Mouse (Mus musculus) WW6 (cell line): ENCODE measurements around the gene Arhgap23.

Source experiments
- DNase-seq: peaks from one replicate; pipeline ENCODE4 v3.0.0-alpha.2; 2013; ENCODE audit warnings: low read depth, low spot score

Arhgap23 gene

GRCm38 (mm10) chr11:97463991-97464390 lies 48.7 kb downstream of the Arhgap23 start:
- DNase-seq = no peak

GRCm38 (mm10) chr11:97465957-97466356 lies 50.6 kb downstream of the Arhgap23 start:
- no peak for DNase-seq

DNA sequence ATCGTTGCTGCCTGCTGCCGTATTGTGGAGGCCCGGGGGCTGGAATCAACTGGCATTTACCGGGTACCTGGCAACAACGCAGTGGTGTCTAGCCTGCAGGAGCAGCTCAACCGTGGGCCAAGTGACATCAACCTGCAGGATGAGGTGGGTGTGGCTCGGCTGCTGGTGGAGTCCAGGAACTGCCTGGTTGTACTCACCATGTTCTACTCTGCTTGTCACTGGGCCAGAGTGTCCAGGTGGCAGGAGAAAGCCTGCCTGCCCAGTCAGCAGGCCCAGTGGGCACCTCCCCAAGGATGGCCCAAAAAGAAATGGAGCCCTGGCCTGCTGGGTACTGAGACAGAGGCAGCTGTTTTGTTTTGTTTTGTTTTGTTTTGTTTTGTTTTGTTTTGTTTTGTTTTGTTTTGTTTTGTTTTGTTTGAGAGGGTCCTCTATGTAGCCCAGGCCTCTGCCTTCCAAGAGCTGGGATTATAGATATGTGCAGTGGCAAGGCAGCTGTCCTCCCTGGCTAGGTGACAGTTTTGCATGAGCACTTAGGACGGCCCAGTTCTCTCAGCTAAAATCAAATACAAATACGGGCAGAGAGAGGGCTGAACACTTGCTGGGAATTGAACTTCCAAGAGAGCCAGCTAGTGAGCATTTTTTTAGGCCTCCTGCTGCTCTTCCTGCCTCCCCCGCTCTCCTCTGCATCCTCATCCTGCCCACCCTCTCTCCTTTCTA lies 51.3 kb downstream of the Arhgap23 start:
- no peak for DNase-seq

DNA sequence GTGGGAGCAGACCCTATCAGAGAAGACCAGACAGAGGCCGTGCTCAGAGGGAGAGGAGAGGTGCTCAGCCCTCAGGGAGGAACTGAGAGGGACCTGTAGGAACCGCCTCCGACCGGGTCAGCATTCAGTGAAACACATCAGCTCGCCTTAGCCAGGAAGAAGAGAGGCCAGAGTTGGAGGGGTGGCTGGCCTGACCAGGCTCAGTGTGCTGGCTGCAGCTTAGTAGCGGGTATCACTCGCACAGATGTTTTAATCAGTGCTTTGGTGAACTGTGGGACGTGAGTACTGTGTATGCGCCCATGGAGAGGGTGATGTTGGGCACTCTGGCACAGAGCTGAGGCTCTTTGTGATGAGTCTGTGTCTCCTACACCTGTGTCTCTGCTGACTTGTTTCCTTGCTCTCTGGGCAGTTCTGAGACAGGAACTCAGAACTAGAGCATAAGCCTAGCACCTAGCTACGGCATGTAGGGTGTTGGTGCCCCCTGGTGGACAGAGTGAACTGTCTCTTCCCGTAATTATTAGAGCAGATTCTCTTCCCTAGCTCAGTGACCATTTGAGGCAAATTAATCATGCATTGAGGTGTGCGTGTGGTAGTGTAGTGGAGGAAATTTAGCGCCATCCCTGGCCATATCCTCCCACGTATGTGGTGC lies 53.4 kb downstream of the Arhgap23 start:
- peak; percentile 83 for DNase-seq

DNA sequence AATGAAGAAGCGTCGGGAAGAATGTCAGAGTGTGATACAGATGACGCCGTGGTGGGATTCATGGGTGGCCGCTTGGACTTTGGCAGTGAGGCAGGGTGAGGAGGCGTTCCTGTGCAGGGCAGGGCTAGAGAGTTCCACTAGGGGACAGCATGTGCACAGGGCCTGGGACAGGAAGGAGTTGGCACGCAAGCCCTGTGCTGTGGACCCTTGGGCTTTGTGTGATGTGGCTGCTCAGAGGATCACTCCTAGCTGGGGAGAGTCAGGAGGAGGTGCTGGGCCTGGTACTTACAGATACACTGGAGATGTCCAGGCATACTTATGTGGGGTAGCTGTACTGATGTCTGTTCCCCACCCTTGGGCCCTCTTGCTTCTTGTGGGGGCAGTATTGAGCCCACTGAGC lies 54.5 kb downstream of the Arhgap23 start:
- no peak for DNase-seq

GRCm38 (mm10) chr11:97471276-97471675 lies 55.9 kb downstream of the Arhgap23 start:
- DNase-seq = peak; percentile 60

DNA sequence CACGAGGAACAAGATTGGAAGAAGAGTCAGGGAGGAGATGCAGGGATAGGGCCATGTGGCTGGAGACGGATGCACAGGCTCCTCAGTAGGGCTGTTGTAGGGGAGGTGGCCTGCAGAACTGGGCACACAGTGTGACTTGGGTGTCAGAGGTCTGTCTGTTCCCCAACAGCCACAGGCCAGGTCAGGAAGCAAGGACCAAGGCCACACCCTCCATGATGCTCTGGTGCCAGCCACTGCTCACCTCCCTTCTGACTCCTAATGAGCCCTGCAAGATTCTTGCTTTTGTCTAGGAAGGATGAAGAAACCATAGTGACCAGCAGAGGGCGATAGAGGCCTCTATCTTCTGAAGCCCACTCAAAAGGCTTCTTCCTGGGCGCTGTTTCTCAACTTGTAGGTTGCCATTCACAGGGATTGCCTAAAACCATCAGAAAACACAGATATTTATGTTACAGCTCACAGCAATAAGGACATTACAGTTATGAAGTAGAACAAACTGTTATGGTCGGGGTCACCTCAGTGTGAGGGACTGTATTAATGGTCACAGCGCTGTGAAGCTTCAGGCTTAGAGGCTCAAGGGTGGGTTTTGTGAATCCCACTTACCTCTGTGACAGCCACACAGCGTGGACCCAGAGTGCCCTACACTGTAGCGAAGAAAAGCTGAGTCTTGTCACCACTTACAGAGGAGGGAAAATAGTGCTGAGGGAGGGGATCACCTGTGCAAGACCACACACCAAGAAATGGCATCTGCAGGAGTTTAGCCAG lies 61.2 kb downstream of the Arhgap23 start:
- no peak for DNase-seq

- DNase-seq = no peak
These were observed 62.1 kb downstream of the Arhgap23 start for GRCm38 (mm10) chr11:97477431-97477830.

DNA sequence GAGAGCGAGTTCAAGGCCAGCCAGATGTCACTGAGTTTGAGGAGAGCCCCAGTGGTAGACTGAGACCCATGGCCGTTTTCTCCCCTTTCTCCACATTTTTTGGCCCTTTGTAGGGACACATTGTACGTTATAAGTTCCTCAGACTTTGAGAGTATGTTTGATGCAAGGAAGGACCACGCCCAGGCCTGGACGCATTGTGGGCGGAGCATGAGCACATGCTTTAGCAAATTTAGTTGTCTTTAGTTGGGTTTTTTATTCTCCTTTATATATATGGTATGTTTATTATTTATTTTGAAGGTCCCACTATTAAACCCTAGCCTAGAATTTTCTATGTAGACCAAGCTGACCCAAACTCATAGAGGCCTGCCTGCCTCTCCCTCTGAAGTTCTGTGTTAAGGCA lies 63.0 kb downstream of the Arhgap23 start:
- no peak for DNase-seq

- no peak for DNase-seq
These were observed 63.8 kb downstream of the Arhgap23 start for GRCm38 (mm10) chr11:97479085-97479484.

GRCm38 (mm10) chr11:97479824-97480223 lies 64.5 kb downstream of the Arhgap23 start:
- no peak for DNase-seq

DNA sequence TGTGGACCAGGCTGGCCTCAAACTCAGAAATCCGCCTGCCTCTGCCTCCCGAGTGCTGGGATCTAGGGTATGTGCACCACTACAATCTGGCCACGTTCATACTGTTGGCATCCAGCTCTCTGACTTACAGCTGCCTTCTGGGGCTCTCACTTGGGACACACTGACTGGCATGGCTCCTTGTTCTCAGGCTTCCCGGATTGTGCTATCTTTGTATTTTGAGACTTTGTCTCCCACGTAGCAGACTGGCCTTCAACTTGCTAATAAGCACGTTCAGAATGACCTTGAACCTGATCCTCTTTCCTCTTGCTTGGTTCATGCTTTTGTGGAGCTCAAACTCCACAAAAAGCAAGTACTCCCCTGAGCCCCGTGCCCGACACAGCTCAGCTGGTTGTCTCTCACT lies 70.3 kb downstream of the Arhgap23 start:
- no peak for DNase-seq

GRCm38 (mm10) chr11:97487656-97488055 lies 72.3 kb downstream of the Arhgap23 start:
- no peak for DNase-seq

DNA sequence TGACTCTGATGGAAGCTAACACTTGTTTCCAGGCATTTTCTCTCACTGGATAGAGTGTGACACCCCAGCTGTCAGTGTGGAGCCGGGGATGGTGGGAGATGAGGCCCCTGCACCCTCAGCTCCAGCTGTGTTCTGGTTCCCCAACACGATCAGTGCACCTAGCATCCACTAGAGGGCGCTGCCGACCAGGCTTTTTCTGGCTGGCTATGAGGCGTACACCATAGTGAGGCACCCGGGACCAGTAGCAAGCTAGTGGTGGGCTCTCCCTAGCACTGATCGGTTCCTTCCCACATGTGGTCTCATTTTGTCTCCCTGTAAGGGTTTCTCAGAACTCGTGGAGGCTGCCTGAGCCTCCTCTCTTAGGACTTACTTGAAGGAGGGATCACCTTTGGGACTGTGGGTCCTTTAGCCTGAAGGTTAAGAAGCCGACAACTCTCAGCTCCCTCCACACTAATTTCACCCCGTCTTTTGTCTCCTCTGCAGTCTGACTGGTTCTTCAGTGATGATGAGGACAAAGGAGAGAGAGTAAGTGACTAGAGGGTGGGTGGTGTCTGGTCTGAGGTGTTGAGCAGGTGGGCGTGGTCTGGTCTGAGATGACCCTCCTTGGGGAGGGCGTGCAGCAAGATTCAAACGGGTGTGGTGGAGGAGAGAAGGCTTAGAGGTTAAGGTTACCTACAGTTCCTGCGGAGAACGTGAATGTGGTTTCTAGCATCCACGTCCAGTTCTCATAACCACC lies 74.4 kb downstream of the Arhgap23 start:
- peak; percentile 89 for DNase-seq

- DNase-seq = no peak
These were observed 76.3 kb downstream of the Arhgap23 start for GRCm38 (mm10) chr11:97491640-97492039.

DNA sequence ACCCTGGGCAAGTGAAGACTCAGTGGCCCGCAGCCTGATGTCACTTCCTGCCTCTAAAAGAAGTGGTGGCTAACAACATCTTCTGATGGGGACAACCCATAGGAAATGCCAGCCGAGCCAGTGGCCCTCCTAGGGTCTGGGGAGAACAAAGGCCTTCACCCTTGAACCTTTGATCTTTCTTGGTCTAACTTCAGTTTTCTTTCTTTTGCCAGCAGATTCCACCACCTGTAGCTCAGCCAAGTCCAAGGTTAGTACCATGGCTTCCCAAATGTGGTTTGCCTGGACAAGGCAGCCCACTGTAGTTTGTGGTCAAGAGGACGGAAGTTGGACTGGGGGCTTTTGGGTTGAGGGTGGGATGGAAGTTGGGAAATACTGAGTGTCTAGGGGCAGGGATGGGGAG lies 77.5 kb downstream of the Arhgap23 start:
- no peak for DNase-seq

DNA sequence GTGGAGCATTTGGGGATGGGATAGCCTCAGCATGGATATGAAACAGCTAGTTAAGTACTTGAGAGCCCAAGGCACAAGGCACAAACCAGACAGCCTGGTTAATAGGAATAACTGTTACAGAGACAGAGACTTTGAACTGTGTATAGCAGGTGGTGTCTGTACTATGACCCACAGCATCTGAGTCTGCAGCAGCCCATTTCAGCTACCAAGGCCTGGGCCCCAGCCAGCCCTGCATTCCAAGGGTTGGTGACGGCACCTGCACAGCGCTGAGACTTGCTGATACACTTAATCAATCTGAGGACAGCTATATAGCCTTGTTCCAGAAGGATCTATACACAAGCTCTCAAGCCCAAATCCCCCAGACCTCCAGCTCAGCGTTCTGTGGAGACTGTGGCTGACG lies 82.2 kb downstream of the Arhgap23 start:
- DNase-seq = no peak

GRCm38 (mm10) chr11:97499865-97500719 lies 84.8 kb downstream of the Arhgap23 start, which contains the start of gene 4933428G20Rik:
Gene 4933428G20Rik (minus strand): TSS chr11:97500340.
- DNase-seq = no peak

DNA sequence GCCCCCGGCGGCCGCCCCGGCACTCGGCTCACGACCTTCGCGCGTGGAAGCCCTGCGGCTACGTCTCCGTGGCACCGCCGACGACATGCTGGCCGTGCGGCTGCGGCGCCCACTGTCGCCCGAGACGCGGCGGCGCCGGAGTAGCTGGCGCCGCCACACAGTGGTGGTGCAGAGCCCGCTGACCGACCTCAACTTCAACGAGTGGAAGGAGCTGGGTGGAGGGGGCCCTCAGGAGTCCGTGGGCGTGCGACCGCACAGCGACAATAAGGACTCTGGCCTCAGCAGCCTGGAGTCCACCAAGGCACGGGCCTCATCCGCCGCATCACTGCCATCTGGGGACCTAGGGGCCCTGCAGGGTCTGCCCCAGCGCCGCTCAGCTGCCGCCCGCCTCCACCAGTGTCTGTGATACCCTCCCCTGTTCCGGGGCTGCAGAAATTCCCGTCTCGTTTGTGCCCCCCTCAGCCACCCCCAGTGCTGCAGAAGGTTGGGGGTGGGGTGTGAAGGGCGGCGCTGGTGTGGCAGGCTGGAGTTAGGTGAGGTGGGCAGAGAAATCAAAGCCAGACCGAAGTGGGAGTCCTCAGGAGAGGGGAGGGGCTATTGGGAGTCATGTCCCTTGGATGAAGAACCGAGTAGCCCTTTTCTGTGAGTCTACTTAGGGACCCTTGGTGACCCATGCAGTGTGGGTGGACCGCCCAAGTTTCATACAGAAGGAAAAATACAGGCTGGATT lies 85.6 kb downstream of the Arhgap23 start:
- no peak for DNase-seq

DNA sequence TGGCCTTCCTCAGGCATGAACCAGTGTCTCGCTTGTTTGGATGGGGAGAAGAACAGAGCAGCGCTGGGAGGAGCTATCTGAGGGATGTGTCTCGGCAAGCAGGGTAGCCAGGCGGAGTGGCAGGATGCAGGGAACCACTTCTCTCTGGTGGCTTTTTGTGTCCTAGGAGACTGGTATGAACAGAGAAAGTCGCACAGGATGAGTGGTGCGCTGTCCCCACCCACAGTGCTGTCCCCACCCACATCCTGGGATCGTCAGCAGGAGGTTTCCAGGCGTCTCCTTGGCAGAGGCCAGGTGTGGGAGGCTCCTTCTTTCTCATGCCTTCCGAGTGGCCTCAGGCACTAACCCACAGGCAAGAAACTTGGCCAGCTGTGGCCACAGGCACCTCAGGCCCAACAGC lies 87.0 kb downstream of the Arhgap23 start:
- DNase-seq = no peak
